Mouse (Mus musculus): ENCODE measurements around the gene Angptl6.

Angptl6 gene

GRCm38 (mm10) chr9:20887704-20888385, 8.3 kb upstream of the Angptl6 start, which contains the start of gene Ppan:
Ppan (plus strand) TSS chr9:20888175.
- in situ Hi-C loops (cut with MboI, MseI), result no loop called here

DNA sequence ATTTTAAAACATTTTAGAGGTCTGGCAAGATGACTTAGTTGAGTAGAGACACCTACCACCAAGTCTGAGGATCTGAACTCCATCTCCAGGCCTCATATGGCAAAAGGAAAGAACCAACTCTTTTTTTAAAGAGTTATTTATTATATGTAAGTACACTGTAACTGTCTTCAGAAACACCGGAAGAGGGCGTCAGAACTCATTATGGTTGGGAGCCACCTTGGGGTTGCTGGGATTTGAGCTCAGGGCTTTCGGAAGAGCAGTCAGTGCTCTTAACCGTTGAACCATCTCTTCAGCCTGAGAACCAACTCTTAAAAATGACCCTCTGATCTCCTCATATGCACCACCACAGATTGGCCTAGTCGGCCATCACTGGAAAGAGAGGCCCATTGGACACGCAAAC, 7.7 kb upstream of the Angptl6 start:
- in situ Hi-C loops (cut with MboI, MseI), result no loop called here

- in situ Hi-C loops (cut with MboI, MseI), result no loop called here
These were observed 7.0 kb upstream of the Angptl6 start for GRCm38 (mm10) chr9:20886563-20886962.

DNA sequence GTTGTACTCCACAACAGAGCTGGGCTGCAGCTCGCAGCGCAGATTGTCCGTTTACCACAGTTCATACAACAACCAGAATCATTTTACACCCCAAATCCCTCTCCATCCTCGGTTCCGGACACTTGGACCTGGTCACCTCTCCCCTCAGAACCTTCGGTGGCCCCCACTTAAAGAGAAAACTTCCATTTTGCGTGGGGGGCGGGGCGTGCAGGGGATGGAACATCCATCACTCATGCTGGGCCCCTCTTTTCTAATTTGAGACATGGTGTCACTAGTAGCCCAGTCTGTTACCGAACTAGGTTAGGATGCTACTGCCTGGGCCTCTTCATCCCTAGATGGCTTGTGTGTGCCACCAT, 839 bp downstream of the Angptl6 start:
- in situ Hi-C loops (cut with MboI, MseI), result no loop called here

GRCm38 (mm10) chr9:20878041-20878709, 1.4 kb downstream of the Angptl6 start:
- in situ Hi-C loops (cut with MboI, MseI), result no loop called here

GRCm38 (mm10) chr9:20877118-20878040, 2.1 kb downstream of the Angptl6 start:
- in situ Hi-C loops (cut with MboI, MseI), result no loop called here

DNA sequence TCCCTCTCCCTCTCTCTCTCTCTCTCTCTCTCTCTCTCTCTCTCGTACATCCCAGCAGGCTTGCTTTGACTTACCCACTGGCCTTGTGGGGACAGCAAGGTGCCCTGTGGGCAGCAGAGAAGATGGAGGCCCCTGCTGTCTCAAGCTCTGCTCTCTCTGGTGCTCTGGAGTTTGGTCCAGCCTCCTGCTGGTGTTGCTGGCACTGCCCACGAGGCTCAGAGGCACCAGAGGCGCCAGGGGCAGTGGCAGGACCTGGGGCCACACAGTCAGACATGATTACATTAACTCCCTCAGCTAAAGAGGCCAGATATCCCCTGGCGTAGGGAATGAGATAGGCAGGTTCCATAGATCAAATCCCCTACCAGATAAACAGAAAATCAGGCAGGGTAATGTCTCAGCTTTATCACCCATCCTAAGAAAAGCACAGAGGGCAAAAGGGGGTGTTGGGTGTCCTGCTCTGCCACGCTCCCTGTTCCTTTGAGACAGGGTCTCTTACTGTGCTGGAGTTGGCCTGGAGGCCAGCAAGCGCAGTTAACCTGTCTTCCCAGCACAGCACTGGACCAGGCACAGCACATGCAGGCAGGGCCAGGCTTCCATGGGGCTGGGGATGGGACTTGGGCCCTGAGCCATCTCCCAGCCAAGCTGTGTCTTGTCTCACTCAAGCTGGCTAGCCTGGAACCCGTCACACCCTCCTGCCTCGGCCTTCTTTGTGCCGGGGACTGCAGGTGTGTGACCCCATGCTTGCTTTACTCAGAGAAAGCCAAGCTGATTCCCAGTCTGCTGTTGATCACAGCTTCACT, 3.0 kb downstream of the Angptl6 start:
- in situ Hi-C loops (cut with MboI, MseI), result no loop called here

DNA sequence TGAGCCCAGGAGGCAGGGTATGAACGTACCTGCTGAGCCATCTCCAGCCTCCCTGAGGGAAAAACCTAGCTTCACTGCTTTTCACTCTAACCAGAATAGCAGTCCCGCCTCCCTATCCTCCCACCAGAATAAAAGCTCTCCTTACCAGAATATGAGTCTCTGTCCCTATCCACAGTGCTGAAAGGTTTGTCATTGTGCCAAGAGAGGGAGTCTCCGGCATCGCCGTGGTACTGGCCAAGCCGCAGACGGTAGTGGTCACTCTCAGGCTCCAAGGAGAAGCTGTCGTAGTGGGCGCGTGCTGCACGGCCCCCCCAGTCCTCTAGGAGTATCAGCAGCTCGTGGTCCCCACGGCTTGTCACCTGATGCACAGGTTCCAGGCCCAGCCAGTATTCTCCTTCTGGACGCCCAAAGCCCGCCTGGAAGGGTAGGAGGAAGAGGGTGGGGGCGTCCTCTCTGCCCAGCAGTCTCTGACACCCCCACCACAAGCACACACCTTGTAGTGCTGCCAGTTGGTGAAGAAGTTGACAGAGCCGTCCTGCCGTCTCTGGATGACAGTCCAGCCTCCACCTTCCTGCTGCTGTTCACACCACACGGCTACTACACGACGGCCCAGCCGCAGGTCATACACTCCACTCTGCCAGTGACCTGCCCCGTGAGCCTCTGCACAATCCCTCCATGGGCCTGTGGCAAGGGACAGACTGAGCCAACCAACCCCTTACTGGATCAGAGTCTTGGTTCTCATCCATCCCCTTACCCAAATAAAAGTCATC, 4.3 kb downstream of the Angptl6 start:
- in situ Hi-C loops (cut with MboI, MseI), result no loop called here

- in situ Hi-C loops (cut with MboI, MseI), result no loop called here
These were observed 6.0 kb downstream of the Angptl6 start for GRCm38 (mm10) chr9:20873521-20873920.

- in situ Hi-C loops (cut with MboI, MseI), result no loop called here
These were observed 6.5 kb downstream of the Angptl6 start for GRCm38 (mm10) chr9:20872991-20873390.

DNA sequence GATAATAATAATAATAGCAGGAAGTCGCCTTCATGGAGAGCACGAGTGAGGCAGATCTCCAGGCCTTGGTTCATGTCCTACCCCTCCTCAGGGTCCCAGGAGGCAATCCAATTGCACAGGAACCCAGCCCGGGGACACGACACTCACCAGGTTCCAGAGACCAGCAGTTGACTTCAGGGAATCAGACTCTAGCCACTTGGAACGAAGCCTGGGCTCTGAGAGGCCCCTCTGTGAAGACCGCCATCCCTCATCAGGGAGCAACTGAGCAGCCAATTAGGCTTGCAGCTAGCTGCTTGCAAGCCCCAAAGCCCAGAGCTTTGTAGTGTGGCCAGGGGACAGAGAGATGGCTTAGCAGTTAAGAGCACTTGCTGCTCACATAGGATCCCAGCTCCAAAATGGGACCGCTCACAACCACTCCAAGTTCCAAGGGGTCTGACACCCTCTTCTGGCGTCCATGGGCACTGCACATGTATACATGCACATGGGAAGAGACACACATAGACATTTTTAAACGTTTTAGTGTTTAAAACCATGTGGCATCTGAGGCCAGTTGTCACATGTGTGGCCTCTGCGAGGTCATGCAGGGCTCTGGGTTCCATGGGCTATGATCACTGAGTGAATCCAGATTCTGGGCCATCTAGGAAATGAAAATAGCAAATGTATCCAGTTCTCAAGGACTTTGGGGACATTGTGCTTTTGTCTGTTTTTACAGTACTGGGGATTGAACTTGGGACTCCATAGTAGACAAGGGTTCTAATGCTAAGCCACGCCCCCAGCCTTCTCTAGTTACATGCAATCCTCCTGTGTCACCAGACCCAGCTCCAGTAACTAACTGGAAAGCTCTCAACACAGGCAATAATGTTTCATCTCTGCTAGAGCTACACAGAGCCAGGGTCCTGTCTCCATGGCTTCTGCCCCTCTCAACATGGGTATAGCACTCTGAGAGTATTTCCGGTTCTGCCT, 9.0 kb downstream of the Angptl6 start:
- in situ Hi-C loops (cut with MboI, MseI), result no loop called here

DNA sequence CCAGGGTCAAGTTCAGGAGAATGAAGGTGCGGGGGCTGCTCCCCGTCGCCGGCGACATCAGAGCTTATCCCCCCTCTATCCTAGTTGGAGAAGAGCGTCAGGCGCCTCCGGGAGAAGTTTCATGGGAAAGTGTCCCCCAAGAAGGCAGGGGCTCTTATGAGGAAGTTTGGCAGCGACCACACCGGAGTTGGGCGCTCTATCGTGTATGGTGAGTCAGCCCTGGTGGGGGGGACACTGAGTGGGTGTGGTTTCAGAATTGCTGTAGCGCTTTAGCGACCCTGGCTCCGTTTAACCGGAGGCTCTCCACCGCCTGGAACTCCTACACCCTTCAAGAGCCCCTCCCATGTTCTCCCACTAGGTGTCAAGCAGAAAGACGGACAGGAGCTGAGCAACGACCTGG, 10.3 kb downstream of the Angptl6 start:
- in situ Hi-C loops (cut with MboI, MseI), result no loop called here

DNA sequence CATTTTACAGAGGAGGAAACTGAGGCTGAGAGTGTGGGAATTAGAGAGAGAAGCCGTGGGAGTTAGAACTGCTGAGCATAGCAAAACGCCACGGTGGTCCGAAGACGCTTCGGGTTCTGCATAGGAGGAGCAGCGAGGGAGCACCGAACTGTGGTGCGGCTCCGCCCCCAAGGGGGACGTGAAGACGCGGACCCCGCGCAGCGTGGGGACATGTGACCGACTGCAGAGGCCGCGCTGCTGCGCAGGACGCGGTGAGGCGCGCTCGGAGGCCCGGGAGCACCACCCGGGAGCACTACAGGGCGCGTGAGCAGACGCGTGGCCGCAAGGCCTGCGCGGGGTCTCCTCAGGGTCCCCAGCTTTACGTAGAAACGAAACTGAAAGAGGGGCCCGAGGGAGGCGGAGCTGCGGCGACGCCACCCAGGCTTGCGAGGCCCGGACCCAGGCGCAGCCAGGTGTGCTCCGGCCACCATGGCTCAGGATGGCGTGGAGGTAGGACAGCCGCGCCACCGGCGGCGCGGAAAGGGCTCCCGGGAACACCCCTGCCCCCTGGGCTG, 11.0 kb downstream of the Angptl6 start, which contains the start of gene A230050P20Rik:
Gene A230050P20Rik, plus strand, starts transcription at position 195 of the 554 bp plus-strand sequence.
- in situ Hi-C loops (cut with MboI, MseI), result no loop called here

DNA sequence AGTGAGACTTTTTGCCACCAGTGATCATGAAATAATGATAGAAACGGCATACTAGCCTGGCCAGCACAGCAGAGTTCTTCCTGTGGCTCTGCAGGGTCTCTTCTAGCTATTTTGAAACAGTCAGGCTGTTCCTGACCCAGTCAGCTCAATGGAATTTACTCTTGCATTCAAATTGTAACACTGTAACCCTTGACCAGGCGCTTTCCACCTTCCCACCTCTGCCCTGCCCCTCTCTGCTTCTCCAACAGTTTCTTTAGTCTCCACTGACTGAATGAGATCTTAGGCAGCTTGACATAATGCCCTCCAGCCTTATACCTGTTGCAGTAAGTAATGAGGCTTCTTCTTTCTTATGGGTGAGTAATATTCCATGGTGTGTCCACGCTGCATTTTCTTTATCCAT, 12.6 kb downstream of the Angptl6 start:
- in situ Hi-C loops (cut with MboI, MseI), result no loop called here

- in situ Hi-C loops (cut with MboI, MseI), result no loop called here
These were observed 17.3 kb downstream of the Angptl6 start for GRCm38 (mm10) chr9:20862225-20862624.

- in situ Hi-C loops (cut with MboI, MseI), result no loop called here
These were observed 17.7 kb downstream of the Angptl6 start for GRCm38 (mm10) chr9:20861821-20862220.

GRCm38 (mm10) chr9:20859926-20860325, 19.6 kb downstream of the Angptl6 start:
- in situ Hi-C loops (cut with MboI, MseI), result no loop called here

- in situ Hi-C loops (cut with MboI, MseI), result no loop called here
These were observed 22.4 kb downstream of the Angptl6 start for GRCm38 (mm10) chr9:20857131-20857530.

DNA sequence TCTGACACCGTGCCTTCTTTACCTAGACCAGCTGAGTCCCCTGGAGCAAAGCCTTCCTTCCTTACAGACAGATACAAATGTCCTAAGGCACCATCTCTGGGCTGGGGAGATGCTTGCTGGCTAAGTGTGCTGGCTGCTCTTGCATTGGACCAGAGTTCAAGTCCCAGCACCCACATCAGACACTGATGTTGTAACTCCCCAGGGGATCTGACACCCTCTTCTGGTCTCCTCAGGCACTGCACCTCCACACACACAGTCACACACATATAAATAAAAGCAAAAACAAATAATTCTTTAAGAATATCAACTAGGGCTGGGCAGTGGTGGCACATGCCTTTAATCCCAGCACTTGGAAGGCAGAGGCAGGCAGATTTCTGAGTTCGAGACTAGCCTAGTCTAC, 29.3 kb downstream of the Angptl6 start:
- in situ Hi-C loops (cut with MboI, MseI), result no loop called here

All from T-helper 17 cell (primary cell).